Mouse (Mus musculus) megakaryocyte, embryonic 14.5 days (primary cell): ENCODE measurements around the gene Dedd. TPM values are rescaled to one million over a fixed set of nuclear protein-coding genes. Genes with fewer than 3 reads are reported as not detected.

Source experiments
- H3K27me3 ChIP-seq: replicated peaks from 2 replicates; pipeline ENCODE3; 2012; ENCODE audit warnings: inconsistent platforms
- H3K36me3 ChIP-seq: replicated peaks from 2 replicates; pipeline ENCODE3; 2012; ENCODE audit warnings: low read length, inconsistent platforms, mixed read lengths
- H3K4me1 ChIP-seq: 2 replicates; pipeline ENCODE4 v1.6.1; 2012; ENCODE audit warnings: inconsistent platforms
- H3K4me3 ChIP-seq: replicated peaks from 2 replicates; pipeline ENCODE3; 2012; ENCODE audit warnings: moderate library complexity, mild to moderate bottlenecking, inconsistent platforms
- H3K9me3 ChIP-seq: 2 replicates; pipeline ENCODE4 v1.6.1; 2012; ENCODE audit warnings: inconsistent platforms
- FLI1 ChIP-seq: IDR thresholded peaks from 2 replicates; pipeline ENCODE4 v1.6.1; 2012; ENCODE audit warnings: low read length, inconsistent platforms, mixed read lengths
- GATA1 ChIP-seq: IDR thresholded peaks from 3 replicates; pipeline ENCODE4 v1.6.1; 2012; ENCODE audit warnings: mixed read lengths, low read length, inconsistent platforms, borderline replicate concordance
- polyA plus RNA-seq: library from polyadenylated mRNA; stranded (reverse); fragments of >175 nt; gene quantifications from 2 replicates; pipeline ENCODE4 v1.2.3, GENCODE M21; 2012; ENCODE audit warnings: low replicate concordance; ENCODE audit not compliant: insufficient read depth

Gene Dedd
- polyA plus RNA-seq, 1 experiment = 45.4 TPM

DNA sequence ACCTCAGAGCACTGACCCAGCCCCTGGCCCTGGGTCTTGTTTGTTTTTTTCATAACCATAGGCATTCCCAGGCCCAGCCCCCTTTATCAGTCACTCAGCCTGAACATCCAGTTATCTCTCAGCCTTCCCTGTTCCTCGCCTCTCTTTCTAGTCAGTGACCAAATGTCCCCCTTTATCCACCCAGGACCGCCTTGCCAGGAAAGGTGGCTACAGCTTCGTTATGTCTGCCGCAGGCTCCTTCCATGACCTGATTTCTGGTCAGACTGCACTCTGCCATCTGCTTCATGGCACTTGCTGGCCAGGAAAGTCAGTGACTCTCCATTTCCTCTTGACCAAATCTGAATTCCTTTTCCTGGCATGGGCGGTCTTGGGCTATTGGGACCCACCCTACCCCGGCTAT, 49.4 kb downstream of the Dedd start:
- H3K4me3 ChIP-seq = no peak overlapping the region
- no peak for TF ChIP-seq GATA1
- TF ChIP-seq FLI1 = no peak
- H3K9me3 ChIP-seq = no peaks in the 10 kb centered on the region
- no peaks in the 10 kb centered on the region for H3K36me3 ChIP-seq
- H3K27me3 ChIP-seq = peaks cover 25% of the 10 kb centered on the region
- H3K4me1 ChIP-seq = peaks cover 64% of the 10 kb centered on the region

DNA sequence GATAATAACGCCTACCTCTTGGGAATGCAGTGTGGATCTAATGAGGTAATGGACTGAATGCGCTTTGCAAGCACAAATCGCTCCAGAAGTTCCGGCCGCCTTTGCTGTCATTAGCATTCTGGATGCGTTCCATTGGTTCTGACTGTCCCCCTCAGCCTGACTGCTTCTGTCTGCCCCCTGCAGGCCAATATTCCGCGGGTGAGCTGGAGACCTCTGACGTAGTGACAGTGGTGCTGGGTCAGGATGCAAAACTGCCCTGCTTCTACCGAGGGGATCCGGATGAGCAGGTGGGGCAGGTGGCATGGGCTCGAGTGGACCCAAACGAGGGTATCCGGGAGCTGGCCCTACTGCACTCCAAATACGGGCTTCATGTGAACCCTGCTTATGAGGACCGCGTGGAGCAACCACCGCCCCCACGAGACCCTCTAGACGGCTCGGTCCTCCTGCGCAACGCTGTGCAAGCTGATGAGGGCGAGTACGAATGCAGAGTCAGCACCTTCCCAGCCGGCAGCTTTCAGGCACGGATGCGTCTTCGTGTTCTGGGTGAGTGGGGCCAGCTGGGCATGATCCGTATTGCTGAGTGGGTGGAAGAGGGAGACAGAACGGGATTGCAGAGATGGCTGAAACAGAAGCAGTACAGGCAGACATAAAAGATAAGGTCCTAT, 51.1 kb downstream of the Dedd start:
- Histone ChIP-seq H3K27me3 (peaks cover 35% of the 10 kb centered on the region), H3K4me1 (peaks cover 67% of the 10 kb centered on the region), H3K9me3 (no peaks in the 10 kb centered on the region), H3K36me3 (no peaks in the 10 kb centered on the region), H3K4me3 (peak overlapping the region; percentile 88)
- no peak for TF ChIP-seq FLI1
- TF ChIP-seq GATA1 = no peak

DNA sequence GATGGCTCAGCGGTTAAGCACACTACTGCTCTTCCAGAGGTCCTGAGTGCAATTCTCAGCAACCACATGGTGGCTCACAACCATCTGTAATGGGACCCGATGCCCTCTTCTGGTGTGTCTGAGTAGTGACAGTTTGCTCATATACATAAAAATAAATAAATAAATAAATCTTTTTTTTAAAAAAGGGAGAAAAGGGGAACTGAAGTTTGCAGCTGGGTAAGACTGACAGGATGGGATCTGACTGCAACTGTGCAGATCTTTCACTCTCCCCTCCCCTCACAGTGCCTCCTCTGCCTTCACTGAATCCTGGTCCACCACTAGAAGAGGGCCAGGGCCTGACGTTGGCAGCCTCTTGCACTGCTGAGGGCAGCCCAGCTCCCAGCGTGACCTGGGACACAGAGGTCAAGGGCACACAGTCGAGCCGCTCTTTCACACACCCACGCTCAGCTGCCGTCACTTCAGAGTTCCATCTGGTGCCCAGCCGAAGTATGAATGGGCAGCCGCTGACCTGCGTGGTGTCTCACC, 53.2 kb downstream of the Dedd start:
- H3K4me3 ChIP-seq = peak overlapping the region; percentile 33
- peaks cover 34% of the 10 kb centered on the region for H3K27me3 ChIP-seq
- TF ChIP-seq GATA1 (no peak), FLI1 (no peak)
- no peaks in the 10 kb centered on the region for H3K9me3 ChIP-seq
- H3K36me3 ChIP-seq = no peaks in the 10 kb centered on the region
- H3K4me1 ChIP-seq = peaks cover 65% of the 10 kb centered on the region

DNA sequence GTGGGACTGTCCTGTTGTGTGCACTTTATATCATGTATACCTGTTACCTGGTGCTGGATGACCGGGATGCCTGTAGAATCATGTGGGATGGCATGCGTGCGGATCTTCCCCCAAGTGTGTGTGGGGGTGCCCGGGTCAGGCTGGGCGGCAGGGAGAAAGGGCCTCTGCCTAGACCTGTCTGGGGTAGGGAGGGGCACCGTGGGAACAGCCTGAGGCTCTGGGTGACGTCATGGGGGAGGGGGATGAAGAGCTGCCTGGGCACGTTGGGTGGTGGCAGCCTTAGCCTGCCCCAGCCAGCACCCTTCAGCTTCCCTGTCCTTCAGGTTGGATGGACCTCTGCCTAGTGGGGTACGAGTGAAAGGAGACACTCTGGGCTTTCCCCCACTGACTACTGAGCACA, 55.4 kb downstream of the Dedd start:
- Histone ChIP-seq H3K27me3 (peaks cover 34% of the 10 kb centered on the region), H3K4me1 (peaks cover 72% of the 10 kb centered on the region), H3K9me3 (no peaks in the 10 kb centered on the region), H3K36me3 (no peaks in the 10 kb centered on the region), H3K4me3 (no peak overlapping the region)
- no peak for TF ChIP-seq GATA1
- TF ChIP-seq FLI1 = no peak

DNA sequence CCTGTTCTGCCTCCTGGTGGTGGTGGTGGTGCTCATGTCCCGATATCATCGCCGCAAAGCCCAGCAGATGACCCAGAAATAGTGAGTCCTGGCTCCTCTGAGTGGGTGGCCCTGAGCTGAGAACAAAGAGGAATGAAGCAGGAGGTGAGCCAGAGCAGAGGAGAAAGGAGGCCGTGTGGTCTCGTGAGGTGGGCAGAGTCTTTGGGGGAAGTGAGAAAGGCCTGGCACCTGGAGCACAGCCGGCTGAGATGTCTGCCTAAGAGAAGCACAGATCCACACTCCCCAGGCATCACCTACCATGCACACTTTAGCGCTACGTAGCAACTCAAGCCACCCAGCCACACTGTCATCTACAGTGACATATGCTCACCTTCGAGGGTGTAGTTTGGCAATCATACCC, 56.2 kb downstream of the Dedd start:
- H3K9me3 ChIP-seq = no peaks in the 10 kb centered on the region
- H3K36me3 ChIP-seq = no peaks in the 10 kb centered on the region
- TF ChIP-seq FLI1 = no peak
- TF ChIP-seq GATA1 = no peak
- H3K4me1 ChIP-seq = peaks cover 72% of the 10 kb centered on the region
- H3K4me3 ChIP-seq = peak overlapping the region; percentile 7
- peaks cover 32% of the 10 kb centered on the region for H3K27me3 ChIP-seq

DNA sequence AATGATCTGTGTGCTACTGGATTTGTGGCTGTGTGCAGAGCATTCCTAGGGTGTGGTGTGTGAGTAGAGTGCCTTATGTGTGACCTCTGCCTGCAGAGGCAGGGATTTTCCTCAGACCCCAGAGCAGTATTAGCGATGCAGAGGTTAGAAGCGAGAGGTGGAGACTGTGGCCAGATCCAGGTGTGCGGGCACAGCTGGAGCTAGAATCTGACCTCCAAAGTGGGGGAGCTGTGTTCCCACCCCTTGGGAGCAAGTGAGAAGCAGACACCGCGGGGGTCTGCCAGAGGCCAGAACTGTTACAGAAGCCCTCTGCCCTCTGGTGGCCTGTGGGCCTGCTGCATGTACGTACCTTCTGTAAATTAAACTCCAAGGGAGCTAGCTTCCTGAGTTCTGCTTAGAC, 58.2 kb downstream of the Dedd start:
- peaks cover 28% of the 10 kb centered on the region for H3K27me3 ChIP-seq
- no peaks in the 10 kb centered on the region for H3K9me3 ChIP-seq
- peaks cover 77% of the 10 kb centered on the region for H3K4me1 ChIP-seq
- no peaks in the 10 kb centered on the region for H3K36me3 ChIP-seq
- H3K4me3 ChIP-seq = no peak overlapping the region
- TF ChIP-seq GATA1 = no peak

DNA sequence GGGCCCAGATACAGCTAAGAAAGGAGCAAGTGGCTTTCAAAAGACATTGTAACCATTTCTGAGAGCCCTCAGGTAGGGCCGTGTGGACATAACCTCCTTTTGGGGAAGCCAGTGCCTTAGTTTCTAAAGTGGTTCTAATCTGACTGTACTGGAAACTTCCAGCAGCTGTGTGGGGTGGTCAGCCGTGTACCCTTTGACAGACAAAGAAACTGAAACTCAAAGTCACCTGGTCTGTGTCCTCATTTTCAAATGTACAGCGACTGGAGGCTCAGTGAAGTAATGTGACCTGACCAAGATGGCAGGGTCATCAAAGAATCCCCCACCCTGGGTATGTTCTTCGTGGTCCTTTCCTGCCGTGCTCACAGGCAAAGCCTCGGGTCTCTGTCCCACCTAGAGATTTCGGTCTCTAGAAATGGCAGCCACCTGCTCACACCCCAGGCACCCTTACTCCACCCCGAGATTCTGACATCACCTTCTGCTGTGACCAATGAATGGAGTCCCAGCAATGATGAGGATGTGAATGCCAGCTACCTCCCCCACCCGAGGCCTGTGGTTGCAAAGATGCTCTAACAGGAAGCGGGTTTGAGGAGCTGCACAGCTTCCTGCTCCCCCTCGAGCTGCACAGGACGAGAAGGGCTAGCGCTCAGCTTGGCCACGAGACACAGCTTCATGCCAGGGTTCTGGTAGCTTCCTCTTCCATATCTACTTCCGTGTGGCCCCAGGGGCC, 59.6 kb downstream of the Dedd start, which contains the start of gene Arhgap30:
Arhgap30 (plus strand) TSS at position 579 of the 727 bp plus-strand sequence.
- Histone ChIP-seq H3K36me3 (peaks cover 11% of the 10 kb centered on the region), H3K9me3 (no peaks in the 10 kb centered on the region), H3K27me3 (peaks cover 19% of the 10 kb centered on the region), H3K4me1 (peaks cover 75% of the 10 kb centered on the region), H3K4me3 (peak within 1 kb of the TSS; percentile 92)
- TF ChIP-seq FLI1 (0 out of 2 replicates have a peak, but pooled peaks have one; percentile 26), GATA1 (no peak)

DNA sequence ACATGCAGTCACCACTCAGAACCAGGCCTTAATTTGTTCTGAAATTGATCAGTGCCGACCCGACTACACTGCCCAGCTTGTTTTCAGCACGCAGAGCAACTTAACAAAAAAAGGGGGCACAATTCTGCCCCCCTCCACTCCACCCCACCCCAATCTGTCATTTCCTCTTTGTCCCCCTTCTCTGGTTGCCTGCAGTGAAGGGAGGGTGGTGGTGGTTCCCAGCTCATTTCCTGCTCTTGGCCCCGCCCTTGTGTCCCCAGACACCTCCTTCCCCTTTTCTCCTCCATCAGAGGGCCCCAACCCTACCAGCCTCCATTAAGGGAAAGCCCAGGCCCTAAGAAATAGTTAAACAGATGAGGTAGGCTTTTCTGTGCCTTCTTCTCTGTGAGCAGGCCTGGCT, 61.2 kb downstream of the Dedd start:
- H3K27me3 ChIP-seq = peaks cover 8% of the 10 kb centered on the region
- H3K4me1 ChIP-seq = peaks cover 60% of the 10 kb centered on the region
- H3K4me3 ChIP-seq = peak overlapping the region; percentile 92
- TF ChIP-seq GATA1 (no peak), FLI1 (no peak)
- peaks cover 24% of the 10 kb centered on the region for H3K36me3 ChIP-seq
- no peaks in the 10 kb centered on the region for H3K9me3 ChIP-seq

Other genes with a start within 250 kb of the Dedd start
- not detected in 2 replicates for gene Cfap126, start 215.2 kb upstream of the Dedd start, polyA plus RNA-seq
- 22.4 and 93.6 TPM in 2 replicates for gene Sdhc, start 178.5 kb upstream of the Dedd start, polyA plus RNA-seq
- gene Mpz, start 178.4 kb upstream of the Dedd start, polyA plus RNA-seq = 3.7 TPM in 1 of 2 replicates, not detected in the other
- 28.3 and 28.5 TPM in 2 replicates for gene Pcp4l1, start 132.9 kb upstream of the Dedd start, polyA plus RNA-seq
- gene Nr1i3, start 115.2 kb upstream of the Dedd start, polyA plus RNA-seq = not detected in 2 replicates
- 22.7 and 24.1 TPM in 2 replicates for gene Tomm40l, start 106.6 kb upstream of the Dedd start, polyA plus RNA-seq
- not detected in 2 replicates for gene Apoa2, start 104.1 kb upstream of the Dedd start, polyA plus RNA-seq
- 12.9 and 57.4 TPM in 2 replicates for gene Fcer1g, start 94.8 kb upstream of the Dedd start, polyA plus RNA-seq
- 0.50 TPM in 1 of 2 replicates, not detected in the other for gene Adamts4, start 78.7 kb upstream of the Dedd start, polyA plus RNA-seq
- 24.9 and 49.7 TPM in 2 replicates for gene Ndufs2, start 77.8 kb upstream of the Dedd start, polyA plus RNA-seq
- gene B4galt3, start 58.8 kb upstream of the Dedd start, polyA plus RNA-seq = 20.5 and 20.6 TPM in 2 replicates
- gene Ppox, start 48.0 kb upstream of the Dedd start, polyA plus RNA-seq = 17.0 and 28.8 TPM in 2 replicates
- gene Usp21, start 41.2 kb upstream of the Dedd start, polyA plus RNA-seq = 33.2 and 67.7 TPM in 2 replicates
- gene Ufc1, start 34.1 kb upstream of the Dedd start, polyA plus RNA-seq = 18.6 and 97.6 TPM in 2 replicates
- 3.2 and 6.1 TPM in 2 replicates for gene Nit1, start 16.5 kb downstream of the Dedd start, polyA plus RNA-seq
- 1.3 and 11.9 TPM in 2 replicates for gene Pfdn2, start 16.5 kb downstream of the Dedd start, polyA plus RNA-seq
- gene Klhdc9, start 31.7 kb downstream of the Dedd start, polyA plus RNA-seq = not detected in 2 replicates
- gene Nectin4, start 41.0 kb downstream of the Dedd start, polyA plus RNA-seq = 0.44 TPM in 1 of 2 replicates, not detected in the other
- 5.2 and 12.3 TPM in 2 replicates for gene Arhgap30, start 59.8 kb downstream of the Dedd start, polyA plus RNA-seq
- 18.5 and 37.8 TPM in 2 replicates for gene Usf1, start 82.2 kb downstream of the Dedd start, polyA plus RNA-seq
- not detected in 2 replicates for gene Tstd1, start 89.7 kb downstream of the Dedd start, polyA plus RNA-seq
- gene F11r, start 108.4 kb downstream of the Dedd start, polyA plus RNA-seq = 21.9 and 94.2 TPM in 2 replicates
- gene Alyref2, start 174.3 kb downstream of the Dedd start, polyA plus RNA-seq = 4.6 and 9.8 TPM in 2 replicates
- gene Itln1, start 206.1 kb downstream of the Dedd start, polyA plus RNA-seq = 0.94 TPM in 1 of 2 replicates, not detected in the other
- gene Cd244a, start 230.0 kb downstream of the Dedd start, polyA plus RNA-seq = not detected in 2 replicates